Mouse (Mus musculus) intestine, embryonic 16.5 days (tissue): ENCODE measurements around the gene 4930556J24Rik. TPM values are rescaled to one million over a fixed set of nuclear protein-coding genes. Genes with fewer than 3 reads are reported as not detected.
A peak's percentile ranks its signal among the peaks of the same experiment; 100 is the strongest.
"Not testable (repeated sequence)": the region's sequence is repeated elsewhere in the genome, so short reads cannot be mapped to it uniquely, and the experiment has no call there.

ENCODE experiments used
- ATAC-seq: fragments of 200-750 bp; cut with Nextera tagmentation; 2 replicates; pipeline ENCODE4 v1.8.0; 2017; ENCODE audit warnings: moderate TSS enrichment, moderate library complexity
- H3K27ac ChIP-seq: fragments of 300-500 bp; sonication (generic); 2 replicates; pipeline ENCODE4 v1.5.1; 2014; ENCODE audit warnings: mild to moderate bottlenecking, low read length
- H3K27me3 ChIP-seq: fragments of 300-500 bp; sonication (generic); replicated peaks from 2 replicates; pipeline ENCODE4 v1.6.1; 2014; ENCODE audit warnings: low read length, control low read depth, mixed read lengths; ENCODE audit not compliant: control insufficient read depth, insufficient read depth
- H3K36me3 ChIP-seq: fragments of 300-500 bp; sonication (generic); 2 replicates; pipeline ENCODE4 v1.6.1; 2014; ENCODE audit warnings: low read length, control low read depth; ENCODE audit not compliant: control insufficient read depth, insufficient read depth
- H3K4me1 ChIP-seq: fragments of 300-500 bp; sonication (generic); 2 replicates; pipeline ENCODE4 v1.6.1; 2014; ENCODE audit warnings: low read length, control low read depth, mixed read lengths; ENCODE audit not compliant: control insufficient read depth, insufficient read depth
- H3K4me2 ChIP-seq: fragments of 300-500 bp; sonication (generic); 2 replicates; pipeline ENCODE4 v1.6.1; 2014; ENCODE audit warnings: low read depth, low read length, control low read depth
- H3K4me3 ChIP-seq: fragments of 300-500 bp; sonication (generic); 2 replicates; pipeline ENCODE4 v1.5.1; 2014; ENCODE audit warnings: mild to moderate bottlenecking, low read length
- H3K9ac ChIP-seq: fragments of 300-500 bp; sonication (generic); 2 replicates; pipeline ENCODE4 v1.6.1; 2014; ENCODE audit warnings: low read depth, low read length
- H3K9me3 ChIP-seq: fragments of 300-500 bp; sonication (generic); 2 replicates; pipeline ENCODE4 v1.6.1; 2016; ENCODE audit warnings: low read length, control low read depth; ENCODE audit not compliant: control insufficient read depth
- WGBS: fragments of 180-500 bp; shearing (Covaris S2); extraction: QIAGEN DNeasy Blood & Tissue Kit; methylation state at CpG from one replicate; pipeline ENCODE4 v1.1.7; 2014; 5-methylcytosine and 5-hydroxymethylcytosine counted together
- polyA plus RNA-seq: library from polyadenylated mRNA; unstranded; fragments of >200 nt; fragmentation: Nextera tagmentation; extraction: Ambion mirVana; gene quantifications from 2 replicates; pipeline ENCODE4 v1.2.1, GENCODE M21; 2015

4930556J24Rik gene
- polyA plus RNA-seq, 1 experiment from 2014 or later: not detected

GRCm38 (mm10) chr11:3921281-3921850, 55.2 kb downstream of the 4930556J24Rik start:
- 41% methylated on average over 8 of the region's 8 CpGs for whole genome bisulfite sequencing

GRCm38 (mm10) chr11:3920476-3920875, 56.1 kb downstream of the 4930556J24Rik start:
- no peak overlapping the region for H3K4me3 ChIP-seq
- 82% methylated on average over 7 of the region's 7 CpGs for WGBS
- H3K36me3 ChIP-seq: no peaks in the 10 kb centered on the region

More at GRCm38 (mm10) chr11:3921281-3921850, 55.2 kb downstream of the 4930556J24Rik start:
- Histone ChIP-seq H3K4me1 (no peaks in the 10 kb centered on the region), H3K9ac (no peak overlapping the region), H3K4me3 (no peak overlapping the region), H3K36me3 (no peaks in the 10 kb centered on the region), H3K27me3 (no peaks in the 10 kb centered on the region), H3K9me3 (no peaks in the 10 kb centered on the region), H3K27ac (no peak overlapping the region), H3K4me2 (no peak overlapping the region)
- peak; percentile 48; the same call in 1 of the 2 replicates for ATAC-seq

GRCm38 (mm10) chr11:3918738-3919137, 57.8 kb downstream of the 4930556J24Rik start:
- no peaks in the 10 kb centered on the region for H3K36me3 ChIP-seq
- WGBS: 64% methylated on average over 1 of the region's 1 CpGs

More at GRCm38 (mm10) chr11:3920476-3920875, 56.1 kb downstream of the 4930556J24Rik start:
- Histone ChIP-seq H3K9me3 (no peaks in the 10 kb centered on the region), H3K27me3 (no peaks in the 10 kb centered on the region), H3K9ac (no peak overlapping the region), H3K27ac (no peak overlapping the region), H3K4me2 (no peak overlapping the region), H3K4me1 (no peaks in the 10 kb centered on the region)
- ATAC-seq: no peak

GRCm38 (mm10) chr11:3914109-3914840, 62.3 kb downstream of the 4930556J24Rik start, which contains the start of gene Slc35e4:
Slc35e4 (minus strand) TSS chr11:3914664.
- under 1% methylated on average over 28 of the region's 28 CpGs for WGBS
- Histone ChIP-seq H3K27me3 (peaks cover 4% of the 10 kb centered on the region; the same call in 1 of the 2 replicates), H3K4me1 (peaks cover 13% of the 10 kb centered on the region), H3K9me3 (no peaks in the 10 kb centered on the region), H3K4me3 (peak within 1 kb of the TSS; percentile 59), H3K9ac (peak within 1 kb of the TSS; percentile 67), H3K27ac (peak within 1 kb of the TSS; percentile 30), H3K4me2 (peak within 1 kb of the TSS; percentile 89), H3K36me3 (no peaks in the 10 kb centered on the region)
- peak; percentile 71 for ATAC-seq

More at GRCm38 (mm10) chr11:3918738-3919137, 57.8 kb downstream of the 4930556J24Rik start:
- H3K27ac ChIP-seq: no peak overlapping the region
- no peak overlapping the region for H3K9ac ChIP-seq
- no peaks in the 10 kb centered on the region for H3K9me3 ChIP-seq
- no peaks in the 10 kb centered on the region for H3K4me1 ChIP-seq
- ATAC-seq: no peak
- no peak overlapping the region for H3K4me2 ChIP-seq
- no peak overlapping the region for H3K4me3 ChIP-seq
- H3K27me3 ChIP-seq: no peaks in the 10 kb centered on the region

GRCm38 (mm10) chr11:3913316-3914108, 63.1 kb downstream of the 4930556J24Rik start:
- H3K9ac ChIP-seq: peak overlapping the region; percentile 67
- peaks cover 4% of the 10 kb centered on the region; the same call in 1 of the 2 replicates for H3K27me3 ChIP-seq
- H3K4me2 ChIP-seq: peak overlapping the region; percentile 89
- WGBS: under 1% methylated on average over 65 of the region's 65 CpGs
- peak overlapping the region; percentile 59 for H3K4me3 ChIP-seq
- peak; percentile 85 for ATAC-seq
- peak overlapping the region; percentile 30 for H3K27ac ChIP-seq
- no peaks in the 10 kb centered on the region for H3K9me3 ChIP-seq
- peaks cover 13% of the 10 kb centered on the region for H3K4me1 ChIP-seq
- H3K36me3 ChIP-seq: no peaks in the 10 kb centered on the region

- no peaks in the 10 kb centered on the region for H3K36me3 ChIP-seq
- ATAC-seq: 0 out of 2 replicates have a peak, but pooled peaks have one; percentile 12
- H3K27me3 ChIP-seq: peaks cover 4% of the 10 kb centered on the region; the same call in 1 of the 2 replicates
- H3K4me1 ChIP-seq: peaks cover 13% of the 10 kb centered on the region
- 7% methylated on average over 16 of the region's 16 CpGs for WGBS
- H3K9me3 ChIP-seq: no peaks in the 10 kb centered on the region
- peak overlapping the region; percentile 89 for H3K4me2 ChIP-seq
- H3K27ac ChIP-seq: no peak overlapping the region
- H3K9ac ChIP-seq: peak overlapping the region; percentile 67
- peak overlapping the region; percentile 59 for H3K4me3 ChIP-seq
These were observed 63.7 kb downstream of the 4930556J24Rik start for GRCm38 (mm10) chr11:3912875-3913271.

GRCm38 (mm10) chr11:3912100-3912874, 64.3 kb downstream of the 4930556J24Rik start:
- Histone ChIP-seq H3K4me1 (peaks cover 13% of the 10 kb centered on the region), H3K36me3 (no peaks in the 10 kb centered on the region), H3K27ac (no peak overlapping the region), H3K4me3 (peak overlapping the region; percentile 59), H3K9me3 (no peaks in the 10 kb centered on the region), H3K9ac (peak overlapping the region; percentile 67; the same call in 1 of the 2 replicates), H3K4me2 (peak overlapping the region; percentile 89), H3K27me3 (peaks cover 4% of the 10 kb centered on the region; the same call in 1 of the 2 replicates)
- no peak for ATAC-seq
- WGBS: 28% methylated on average over 19 of the region's 19 CpGs

- H3K27me3 ChIP-seq, H3K4me2 ChIP-seq, H3K9me3 ChIP-seq, H3K9ac ChIP-seq, H3K27ac ChIP-seq, H3K4me3 ChIP-seq, ATAC-seq, H3K36me3 ChIP-seq: not testable (repeated sequence)
- H3K4me1 ChIP-seq: peaks cover 13% of the 10 kb centered on the region
- 90% methylated on average over 5 of the region's 6 CpGs for WGBS
These were observed 65.1 kb downstream of the 4930556J24Rik start for GRCm38 (mm10) chr11:3911440-3911839.
